Mouse (Mus musculus): ENCODE results near the gene Tnfrsf17. TPM values are rescaled to one million over a fixed set of nuclear protein-coding genes. Genes with fewer than 3 reads are reported as not detected.

The Tnfrsf17 gene
- polyA plus RNA-seq, 1 experiment, result 2.7 TPM

DNA sequence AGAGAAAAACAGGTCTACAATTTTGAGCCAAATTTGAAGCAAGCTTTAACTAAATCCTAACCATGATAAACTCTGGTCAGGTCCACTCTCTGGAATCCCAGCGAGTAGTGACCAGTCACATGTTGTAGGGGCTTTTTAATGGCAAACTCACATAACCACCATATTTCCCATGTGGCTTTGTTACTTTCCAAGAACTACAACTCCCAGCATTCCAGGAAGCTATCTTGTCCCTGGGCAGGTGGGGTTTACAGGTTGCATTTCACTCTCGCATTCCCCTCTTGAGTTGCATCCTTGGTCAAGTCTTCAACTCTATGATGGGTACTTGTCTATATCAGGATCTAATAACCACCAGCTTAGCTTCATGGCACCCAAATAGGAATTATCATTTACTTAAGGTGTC lies 8.1 kb upstream of the Tnfrsf17 start:
- no peak for DNase-seq
- 94% methylated on average over 2 of the region's 2 CpGs for WGBS
- no peaks in the 10 kb centered on the region for H3K36me3 ChIP-seq (ENCODE audit: control insufficient read depth, insufficient read depth, low read length)
- no peaks in the 10 kb centered on the region for H3K4me1 ChIP-seq (replicated peaks; ENCODE audit: control insufficient read depth, insufficient read depth, low read length)
- H3K4me3 ChIP-seq (ENCODE audit: control insufficient read depth, insufficient read depth, low read length), result no peak overlapping the region
- TF ChIP-seq CTCF (IDR thresholded peaks at IDR 0.05; ENCODE audit: borderline replicate concordance, control insufficient read depth, extremely low read depth, insufficient read depth, low read length, poor library complexity) (no peak), POLR2A (IDR thresholded peaks at IDR 0.05; ENCODE audit: control insufficient read depth, extremely low read depth, insufficient read depth, low read length, poor library complexity) (no peak)
- H3K27me3 ChIP-seq (ENCODE audit: control insufficient read depth, insufficient read depth, low read length), result no peaks in the 10 kb centered on the region
- H3K27ac ChIP-seq (ENCODE audit: control insufficient read depth, insufficient read depth, low read length), result no peak overlapping the region

DNA sequence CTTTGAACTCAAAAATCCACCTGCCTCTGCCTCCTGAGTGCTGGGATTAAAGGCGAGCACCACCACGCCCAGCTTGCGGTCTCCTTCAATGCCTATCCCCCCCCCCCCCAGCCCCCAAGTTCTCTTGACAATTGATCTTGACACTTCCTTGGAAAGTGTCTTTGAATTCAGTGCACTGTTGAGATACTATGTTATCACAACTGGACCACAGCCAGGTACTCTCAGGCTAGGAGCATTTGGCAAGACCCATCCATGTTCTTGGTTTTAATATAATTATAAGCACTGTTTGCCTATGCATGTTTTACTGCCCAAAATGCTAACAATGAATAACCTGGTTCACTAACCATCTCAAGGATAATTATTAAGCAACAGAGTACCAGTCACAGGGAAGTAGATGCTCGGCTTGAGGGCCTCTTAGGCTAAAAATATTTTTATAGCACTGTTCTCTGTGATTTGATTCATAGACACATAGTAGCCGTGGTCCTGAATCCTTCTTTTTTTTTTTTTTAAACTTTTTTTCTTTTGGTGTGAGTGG lies 2.2 kb downstream of the Tnfrsf17 start:
- DNase-seq, result no peak
- Histone ChIP-seq H3K36me3 (ENCODE audit: control insufficient read depth, insufficient read depth, low read length) (no peaks in the 10 kb centered on the region), H3K4me1 (replicated peaks; ENCODE audit: control insufficient read depth, insufficient read depth, low read length) (peaks cover 7% of the 10 kb centered on the region), H3K27me3 (ENCODE audit: control insufficient read depth, insufficient read depth, low read length) (no peaks in the 10 kb centered on the region), H3K27ac (ENCODE audit: control insufficient read depth, insufficient read depth, low read length) (no peak overlapping the region), H3K4me3 (ENCODE audit: control insufficient read depth, insufficient read depth, low read length) (no peak overlapping the region)
- TF ChIP-seq POLR2A (IDR thresholded peaks at IDR 0.05; ENCODE audit: control insufficient read depth, extremely low read depth, insufficient read depth, low read length, poor library complexity) (no peak), CTCF (IDR thresholded peaks at IDR 0.05; ENCODE audit: borderline replicate concordance, control insufficient read depth, extremely low read depth, insufficient read depth, low read length, poor library complexity) (no peak)
- WGBS, result 94% methylated on average over 5 of the region's 5 CpGs

DNA sequence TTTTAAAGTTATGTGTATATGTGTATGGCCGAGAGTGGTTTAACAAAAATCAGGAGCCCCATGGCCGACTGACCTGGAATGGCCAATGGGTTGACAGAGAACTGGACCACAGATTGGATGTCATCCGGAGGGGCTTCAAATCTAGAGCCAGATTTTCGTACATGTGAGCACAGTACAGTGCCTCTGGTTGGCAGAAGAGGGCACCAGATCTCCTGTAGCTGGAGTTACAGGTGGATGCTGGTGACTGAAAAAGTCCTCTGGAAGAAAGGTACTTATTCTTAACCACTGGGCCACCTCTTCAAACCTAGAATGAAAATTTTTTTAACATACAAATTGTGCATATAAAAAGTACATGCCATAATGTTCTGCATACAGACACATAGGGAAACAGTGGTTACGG lies 3.1 kb downstream of the Tnfrsf17 start:
- Histone ChIP-seq H3K4me1 (replicated peaks; ENCODE audit: control insufficient read depth, insufficient read depth, low read length) (peaks cover 7% of the 10 kb centered on the region), H3K27me3 (ENCODE audit: control insufficient read depth, insufficient read depth, low read length) (no peaks in the 10 kb centered on the region), H3K36me3 (ENCODE audit: control insufficient read depth, insufficient read depth, low read length) (no peaks in the 10 kb centered on the region), H3K4me3 (ENCODE audit: control insufficient read depth, insufficient read depth, low read length) (no peak overlapping the region), H3K27ac (ENCODE audit: control insufficient read depth, insufficient read depth, low read length) (no peak overlapping the region)
- 86% methylated on average over 5 of the region's 5 CpGs for WGBS
- TF ChIP-seq POLR2A (IDR thresholded peaks at IDR 0.05; ENCODE audit: control insufficient read depth, extremely low read depth, insufficient read depth, low read length, poor library complexity) (no peak), CTCF (IDR thresholded peaks at IDR 0.05; ENCODE audit: borderline replicate concordance, control insufficient read depth, extremely low read depth, insufficient read depth, low read length, poor library complexity) (no peak)
- peak; percentile 3 for DNase-seq

DNA sequence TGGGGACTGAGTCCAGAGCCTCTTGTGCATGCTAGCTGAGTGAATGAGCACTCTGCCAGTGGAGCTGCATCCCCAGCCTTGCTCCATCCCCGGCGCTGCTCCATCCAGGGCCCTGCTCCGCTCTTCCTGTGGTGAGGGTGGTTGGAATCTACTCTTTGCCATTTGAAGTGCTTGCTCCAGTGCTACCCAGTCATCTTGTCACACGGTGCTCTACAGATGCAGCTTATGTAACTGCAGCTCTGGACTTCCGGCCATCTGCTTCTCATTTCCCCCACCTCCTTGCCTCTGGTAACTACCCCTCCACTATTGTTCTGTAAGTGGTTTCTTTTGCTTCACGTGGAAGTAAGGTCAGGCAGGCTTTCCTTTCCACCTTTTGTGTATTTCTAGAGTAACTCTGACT lies 3.7 kb downstream of the Tnfrsf17 start:
- Histone ChIP-seq H3K4me3 (ENCODE audit: control insufficient read depth, insufficient read depth, low read length) (no peak overlapping the region), H3K27ac (ENCODE audit: control insufficient read depth, insufficient read depth, low read length) (peak overlapping the region; percentile 9; the same call in 1 of the 2 replicates), H3K27me3 (ENCODE audit: control insufficient read depth, insufficient read depth, low read length) (no peaks in the 10 kb centered on the region), H3K4me1 (replicated peaks; ENCODE audit: control insufficient read depth, insufficient read depth, low read length) (peaks cover 9% of the 10 kb centered on the region), H3K36me3 (ENCODE audit: control insufficient read depth, insufficient read depth, low read length) (no peaks in the 10 kb centered on the region)
- TF ChIP-seq CTCF (IDR thresholded peaks at IDR 0.05; ENCODE audit: borderline replicate concordance, control insufficient read depth, extremely low read depth, insufficient read depth, low read length, poor library complexity), result no peak
- TF ChIP-seq POLR2A (IDR thresholded peaks at IDR 0.05; ENCODE audit: control insufficient read depth, extremely low read depth, insufficient read depth, low read length, poor library complexity), result no peak
- WGBS, result 24% methylated on average over 6 of the region's 6 CpGs
- DNase-seq, result peak; percentile 20

DNA sequence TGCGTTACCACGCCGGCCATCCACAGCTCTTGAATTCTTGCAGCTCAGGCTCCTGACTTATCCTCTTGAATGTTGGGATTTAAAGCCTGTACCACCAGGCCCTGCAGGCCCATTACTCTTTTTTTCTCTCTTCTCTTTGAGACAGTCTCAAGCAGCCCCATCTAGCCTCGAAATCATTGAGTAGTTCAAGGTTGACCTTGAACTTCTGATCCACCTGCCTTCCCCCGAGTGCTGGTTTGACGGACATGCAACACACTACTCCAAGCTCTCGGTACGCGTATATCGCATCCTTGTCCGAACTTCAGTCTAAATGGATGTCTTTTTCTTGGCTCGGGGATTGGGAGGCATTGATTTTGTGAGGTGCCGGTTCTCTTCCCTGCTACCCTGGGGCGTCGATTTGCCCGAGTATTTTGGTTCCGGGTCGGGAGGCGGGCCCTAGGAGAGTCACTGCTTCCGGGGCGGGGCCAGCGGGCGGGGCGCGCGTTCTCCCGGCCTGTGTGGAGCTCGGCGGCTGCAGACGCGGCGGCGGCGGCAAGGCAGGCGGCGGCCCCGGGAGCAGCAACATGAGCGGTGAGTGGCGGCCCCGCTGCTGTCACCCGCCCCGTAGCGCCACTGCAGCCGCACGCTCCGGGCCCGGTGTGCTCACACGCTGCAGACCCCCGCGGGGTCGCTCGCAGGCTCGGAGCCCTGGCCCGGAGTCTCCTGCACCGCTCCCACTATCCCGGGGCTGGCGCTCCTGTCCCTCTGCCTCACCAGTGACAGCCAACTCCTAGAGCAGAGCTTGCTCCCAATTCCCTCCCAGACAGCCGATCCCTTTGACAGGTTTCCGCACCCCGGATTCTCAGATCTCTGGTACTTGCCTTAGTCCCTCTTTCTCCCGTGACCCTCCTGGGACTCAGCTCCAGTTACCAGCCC lies 9.1 kb downstream of the Tnfrsf17 start, which contains the start of gene Snx29:
Snx29 (plus strand) TSS at position 500 of the 915 bp plus-strand sequence.
- DNase-seq, result peak; percentile 99
- Histone ChIP-seq H3K27ac (ENCODE audit: control insufficient read depth, insufficient read depth, low read length) (peak within 1 kb of the TSS; percentile 15; the same call in 1 of the 2 replicates), H3K27me3 (ENCODE audit: control insufficient read depth, insufficient read depth, low read length) (no peaks in the 10 kb centered on the region), H3K4me3 (ENCODE audit: control insufficient read depth, insufficient read depth, low read length) (peak within 1 kb of the TSS; percentile 93), H3K36me3 (ENCODE audit: control insufficient read depth, insufficient read depth, low read length) (no peaks in the 10 kb centered on the region), H3K4me1 (replicated peaks; ENCODE audit: control insufficient read depth, insufficient read depth, low read length) (peaks cover 11% of the 10 kb centered on the region)
- WGBS, result 6% methylated on average over 61 of the region's 61 CpGs
- TF ChIP-seq POLR2A (IDR thresholded peaks at IDR 0.05; ENCODE audit: control insufficient read depth, extremely low read depth, insufficient read depth, low read length, poor library complexity) (peak; percentile 86; the same call in 1 of the 2 replicates), CTCF (IDR thresholded peaks at IDR 0.05; ENCODE audit: borderline replicate concordance, control insufficient read depth, extremely low read depth, insufficient read depth, low read length, poor library complexity) (0 out of 2 replicates have a peak, but pooled peaks have one; percentile 30)

DNA sequence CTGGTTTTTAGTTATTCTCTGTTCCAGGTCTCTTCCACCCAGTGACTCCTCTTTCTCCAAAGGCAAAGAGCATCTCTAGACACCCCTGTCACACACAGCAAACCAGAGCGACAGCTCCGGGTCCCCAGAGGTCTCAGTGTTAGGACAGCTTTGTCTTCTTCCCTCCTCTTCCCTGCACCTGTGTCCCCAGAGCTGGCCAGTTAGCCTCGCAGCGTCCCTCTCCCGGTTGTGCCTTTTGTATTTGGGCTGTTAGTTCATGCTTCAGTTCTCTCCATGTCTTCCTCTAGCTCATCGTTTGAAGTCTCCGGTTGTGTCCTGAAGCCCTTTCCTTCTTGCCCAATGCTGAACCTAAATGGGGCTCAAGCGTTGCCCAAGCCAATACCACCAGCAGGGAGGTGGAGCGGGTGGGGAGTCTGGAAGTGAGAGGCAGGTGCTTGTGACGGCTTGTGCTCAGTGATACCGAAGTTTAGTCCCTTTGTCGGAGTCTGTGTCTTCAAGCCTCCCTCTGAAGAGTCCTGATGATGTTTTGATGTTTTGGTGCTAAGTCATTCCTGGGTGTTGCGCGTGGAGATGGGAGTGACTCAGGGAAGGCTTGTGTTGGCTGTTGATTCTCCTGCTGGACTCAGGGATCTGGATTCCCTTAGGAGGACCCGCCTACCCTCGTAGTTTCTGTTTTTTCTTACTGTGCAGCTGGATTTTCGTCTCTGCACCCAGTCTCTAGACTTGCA lies 9.9 kb downstream of the Tnfrsf17 start:
- peaks cover 10% of the 10 kb centered on the region for H3K4me1 ChIP-seq (replicated peaks; ENCODE audit: control insufficient read depth, insufficient read depth, low read length)
- 15% methylated on average over 17 of the region's 17 CpGs for WGBS
- TF ChIP-seq CTCF (IDR thresholded peaks at IDR 0.05; ENCODE audit: borderline replicate concordance, control insufficient read depth, extremely low read depth, insufficient read depth, low read length, poor library complexity), result no peak
- TF ChIP-seq POLR2A (IDR thresholded peaks at IDR 0.05; ENCODE audit: control insufficient read depth, extremely low read depth, insufficient read depth, low read length, poor library complexity), result no peak
- peak overlapping the region; percentile 15; the same call in 1 of the 2 replicates for H3K27ac ChIP-seq (ENCODE audit: control insufficient read depth, insufficient read depth, low read length)
- no peaks in the 10 kb centered on the region for H3K27me3 ChIP-seq (ENCODE audit: control insufficient read depth, insufficient read depth, low read length)
- H3K4me3 ChIP-seq (ENCODE audit: control insufficient read depth, insufficient read depth, low read length), result peak overlapping the region; percentile 93
- H3K36me3 ChIP-seq (ENCODE audit: control insufficient read depth, insufficient read depth, low read length), result no peaks in the 10 kb centered on the region
- DNase-seq, result peak; percentile 7

Data from thymus, adult 2 months (tissue).